Mouse (Mus musculus) thymus, postnatal 25 days (tissue): ENCODE data around the gene Reg2.
"Not testable (repeated sequence)": the region's sequence is repeated elsewhere in the genome, so short reads cannot be mapped to it uniquely, and the experiment has no call there.

Experiments
- DNase-seq: peaks from one replicate; pipeline ENCODE4 v3.0.0; 2022

The Reg2 gene

GRCm38 (mm10) chr6:78395323-78395722 is at the start of gene Reg2:
TSS of gene Reg2 (plus strand) at chr6:78395623.
- not testable (repeated sequence) for DNase-seq

DNA sequence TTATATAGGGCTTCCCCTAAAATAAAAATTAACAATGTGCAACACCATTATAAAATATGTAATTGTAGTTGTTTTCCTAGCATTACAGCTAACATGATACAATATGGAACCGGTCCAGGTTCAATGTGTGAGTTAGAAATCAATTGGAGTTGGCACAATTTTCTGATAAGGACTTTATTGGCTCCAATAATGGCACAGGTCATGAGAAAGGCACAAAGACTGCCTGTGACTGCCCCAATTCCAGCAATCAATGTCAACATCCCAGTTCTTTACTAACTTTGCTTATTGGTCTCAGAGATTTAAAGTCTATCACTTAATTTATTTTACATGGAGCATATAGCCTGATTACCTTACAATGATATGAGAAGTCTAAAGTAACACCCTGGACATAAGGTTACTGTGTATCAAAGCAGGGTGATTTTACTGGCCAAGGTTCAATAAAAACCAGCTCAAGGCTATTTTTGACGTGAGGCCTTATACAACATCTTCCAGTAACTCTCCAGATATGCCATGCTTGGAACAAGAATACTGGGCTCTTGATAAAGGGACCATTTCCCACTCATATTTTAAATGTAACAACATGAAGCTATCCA is 33.4 kb upstream of the Reg2 start:
- no peak for DNase-seq

DNA sequence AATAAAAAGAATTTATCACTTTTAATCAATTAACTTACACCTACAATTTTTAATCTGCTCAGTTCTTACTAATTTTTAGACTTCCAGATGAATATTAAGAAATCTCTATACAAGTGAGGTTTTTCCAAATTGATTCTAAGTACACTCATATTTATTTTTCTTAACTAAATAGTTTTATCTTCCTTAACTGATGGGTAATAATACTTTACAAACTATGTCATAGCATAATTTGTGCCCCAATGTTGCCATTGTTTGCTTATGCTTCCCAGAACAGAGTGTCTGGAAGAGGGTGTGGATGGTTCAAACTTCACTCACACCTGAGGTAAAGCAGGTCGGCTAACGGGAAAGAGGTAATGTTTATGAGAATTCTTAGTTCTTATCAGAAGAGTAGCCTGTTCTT is 25.1 kb upstream of the Reg2 start, which contains the start of gene Reg3b:
Gene Reg3b (plus strand): TSS at position 301 of the 400 bp plus-strand sequence.
- no peak for DNase-seq

DNA sequence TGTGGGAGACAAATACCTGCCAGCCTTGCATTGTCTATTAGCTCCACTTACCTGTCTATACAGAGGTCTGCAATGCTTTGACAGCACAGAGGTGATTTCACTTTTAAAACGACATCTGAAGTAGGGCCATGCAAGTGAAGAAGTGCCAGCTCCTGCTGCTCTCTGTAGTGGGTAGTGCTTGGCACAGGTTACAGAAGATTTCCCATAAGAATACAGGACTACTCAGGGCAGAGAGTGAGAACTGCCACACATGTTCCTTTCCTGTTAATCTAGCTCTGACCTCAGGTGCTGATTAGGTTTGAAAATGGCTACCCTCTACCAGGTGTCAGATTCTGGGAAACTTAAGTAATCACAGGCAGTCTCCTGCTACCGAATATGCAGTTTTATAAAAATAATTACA is 16.7 kb upstream of the Reg2 start, which contains the start of gene Reg3d:
Gene Reg3d (minus strand): TSS at position 101 of the 400 bp plus-strand sequence.
- no peak for DNase-seq

DNA sequence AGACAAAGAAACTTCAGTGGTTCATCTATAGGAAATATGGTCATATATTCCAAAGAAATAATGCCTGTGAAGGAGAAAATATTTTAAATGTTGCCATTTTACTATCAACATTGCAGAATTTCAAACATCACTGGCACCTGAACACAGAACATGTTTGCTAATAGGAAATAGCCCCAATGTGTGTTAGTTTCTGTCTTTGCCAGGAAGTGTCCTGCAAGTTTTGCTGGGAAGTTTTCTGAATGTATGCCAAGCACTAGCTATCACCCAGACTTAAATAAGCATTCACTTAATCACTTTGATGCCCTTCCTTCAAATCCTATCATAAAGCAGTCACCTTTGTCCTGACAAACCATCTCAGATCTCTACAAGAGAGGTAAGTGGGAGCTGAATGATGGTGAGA is 15.0 kb upstream of the Reg2 start, which contains the start of gene Reg3a:
Gene Reg3a (plus strand): TSS at position 301 of the 400 bp plus-strand sequence.
- DNase-seq, result no peak

DNA sequence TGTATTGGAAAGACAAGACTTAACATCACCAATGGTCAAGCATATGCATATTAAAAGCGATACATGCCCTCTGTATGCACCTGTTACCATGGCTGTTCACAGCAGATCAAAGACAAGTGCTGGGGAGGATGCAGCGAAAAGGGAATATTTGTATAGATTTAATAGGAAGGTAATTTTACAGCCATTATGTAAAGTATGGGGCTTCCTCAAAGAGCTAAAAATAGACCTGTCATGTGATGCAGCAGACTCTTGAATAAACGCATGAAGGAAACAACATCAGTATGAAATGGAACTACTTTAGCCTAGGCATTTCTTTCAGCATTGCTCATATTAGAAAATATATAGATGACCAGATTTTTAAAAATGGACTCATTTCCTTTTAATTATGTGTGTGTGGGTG is 9.8 kb upstream of the Reg2 start:
- DNase-seq, result no peak

DNA sequence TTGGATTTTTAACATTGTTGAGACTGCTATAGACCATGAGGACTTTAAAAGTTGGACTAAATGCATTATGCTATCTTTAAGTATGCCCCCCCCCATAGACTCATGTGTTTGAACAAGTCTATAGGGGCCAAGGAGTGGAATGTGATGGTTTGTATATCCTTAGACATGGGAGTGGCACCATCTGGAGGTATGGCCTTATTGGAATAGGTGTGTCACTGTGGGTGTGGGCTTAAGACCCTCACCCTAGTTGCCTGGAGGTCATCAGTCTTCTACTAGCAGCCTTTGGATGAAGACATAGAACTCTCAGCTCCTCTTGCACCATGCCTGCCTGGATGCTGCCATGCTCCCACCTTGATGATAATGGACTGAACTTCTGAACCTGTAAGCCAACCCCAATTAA is 27.0 kb downstream of the Reg2 start, which contains the start of gene Reg1:
Gene Reg1 (plus strand): TSS at position 301 of the 400 bp plus-strand sequence.
- not testable (repeated sequence) for DNase-seq

GRCm38 (mm10) chr6:78425497-78425896 is 30.1 kb downstream of the Reg2 start:
- DNase-seq, result no peak

DNA sequence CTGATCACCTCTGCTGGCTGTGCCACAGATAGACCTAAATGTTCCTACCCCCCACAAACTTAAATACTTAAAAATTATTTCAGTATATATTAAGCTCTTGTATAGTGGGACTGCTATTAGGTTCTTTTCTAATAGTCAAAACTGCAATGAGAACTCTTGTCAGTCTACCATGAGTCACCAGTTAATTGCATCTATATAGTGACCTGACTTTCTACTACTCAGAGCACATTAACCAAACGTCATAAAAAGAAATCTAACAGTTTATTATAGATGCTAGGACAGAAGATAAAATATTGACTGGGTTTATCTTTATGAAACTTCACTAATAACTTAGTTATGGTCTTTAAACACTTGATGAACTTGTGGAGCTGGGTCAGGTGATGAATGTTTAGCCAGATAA is 51.8 kb downstream of the Reg2 start:
- DNase-seq, result no peak

GRCm38 (mm10) chr6:78448409-78448808 is 53.0 kb downstream of the Reg2 start:
- DNase-seq, result no peak

- DNase-seq, result no peak
Measured at GRCm38 (mm10) chr6:78452804-78453203, 57.4 kb downstream of the Reg2 start.
